Mouse (Mus musculus) midbrain, embryonic 10.5 days (tissue): ENCODE results near the gene Mlxip. TPM values are rescaled to one million over a fixed set of nuclear protein-coding genes. Genes with fewer than 3 reads are reported as not detected.

Source experiments
- DNase-seq: peaks from one replicate; pipeline ENCODE4 v3.0.0-alpha.2; 2017; ENCODE audit warnings: low spot score
- H3K27ac ChIP-seq: fragments of 300-500 bp; sonication (generic); replicated peaks from 2 replicates; pipeline ENCODE4 v1.5.1; 2016; ENCODE audit warnings: mild to moderate bottlenecking
- H3K27me3 ChIP-seq: fragments of 300-500 bp; sonication (generic); 2 replicates; pipeline ENCODE4 v1.6.1; 2016; ENCODE audit warnings: low read depth, mild to moderate bottlenecking; ENCODE audit not compliant: poor library complexity, severe bottlenecking
- H3K36me3 ChIP-seq: fragments of 300-500 bp; sonication (generic); 2 replicates; pipeline ENCODE4 v1.6.1; 2016; ENCODE audit warnings: mild to moderate bottlenecking, moderate library complexity
- H3K4me1 ChIP-seq: fragments of 300-500 bp; sonication (generic); 2 replicates; pipeline ENCODE4 v1.6.1; 2016
- H3K4me3 ChIP-seq: fragments of 300-500 bp; sonication (generic); 2 replicates; pipeline ENCODE4 v1.5.1; 2016; ENCODE audit warnings: mild to moderate bottlenecking, moderate library complexity
- H3K9me3 ChIP-seq: fragments of 300-500 bp; sonication (generic); replicated peaks from 2 replicates; pipeline ENCODE4 v1.6.1; 2016; ENCODE audit warnings: mild to moderate bottlenecking
- WGBS: fragments of 180-500 bp; shearing (Covaris S2); methylation state at CpG from one replicate; pipeline ENCODE4 v1.1.7; 2016; 5-methylcytosine and 5-hydroxymethylcytosine counted together
- polyA plus RNA-seq: library from polyadenylated mRNA; unstranded; fragments of >200 nt; fragmentation: Nextera tagmentation; extraction: Ambion mirVana; gene quantifications from 2 replicates; pipeline ENCODE4 v1.2.1, GENCODE M21; 2016

Mlxip gene
- polyA plus RNA-seq, 1 experiment from 2014 or later = 16.0 TPM

DNA sequence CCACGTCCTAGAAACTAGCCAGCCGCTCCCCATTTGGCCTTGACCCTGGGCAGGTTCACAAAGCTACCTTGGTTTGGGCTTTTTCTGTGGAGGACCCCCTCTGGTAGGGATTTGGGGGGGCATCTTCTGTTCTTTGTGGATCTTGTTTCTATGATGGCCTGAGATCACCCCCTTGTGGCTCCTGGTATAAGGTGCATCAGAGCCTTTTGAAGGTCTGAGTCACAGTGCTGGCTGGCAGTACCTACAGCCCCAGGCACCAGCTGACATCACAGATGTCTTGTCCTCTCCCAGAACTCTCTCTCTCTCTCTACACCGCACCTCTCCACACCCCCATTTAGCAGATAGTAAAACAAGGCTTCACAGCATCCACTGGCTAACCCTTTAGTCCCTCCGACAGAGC is 105.1 kb downstream of the Mlxip start:
- peaks cover 16% of the 10 kb centered on the region for H3K27me3 ChIP-seq
- H3K9me3 ChIP-seq = no peaks in the 10 kb centered on the region
- WGBS = 51% methylated on average over 4 of the region's 4 CpGs
- H3K4me1 ChIP-seq = peaks cover 27% of the 10 kb centered on the region
- no peak overlapping the region for H3K4me3 ChIP-seq
- no peak for DNase-seq
- H3K36me3 ChIP-seq = no peaks in the 10 kb centered on the region
- no peak overlapping the region for H3K27ac ChIP-seq

DNA sequence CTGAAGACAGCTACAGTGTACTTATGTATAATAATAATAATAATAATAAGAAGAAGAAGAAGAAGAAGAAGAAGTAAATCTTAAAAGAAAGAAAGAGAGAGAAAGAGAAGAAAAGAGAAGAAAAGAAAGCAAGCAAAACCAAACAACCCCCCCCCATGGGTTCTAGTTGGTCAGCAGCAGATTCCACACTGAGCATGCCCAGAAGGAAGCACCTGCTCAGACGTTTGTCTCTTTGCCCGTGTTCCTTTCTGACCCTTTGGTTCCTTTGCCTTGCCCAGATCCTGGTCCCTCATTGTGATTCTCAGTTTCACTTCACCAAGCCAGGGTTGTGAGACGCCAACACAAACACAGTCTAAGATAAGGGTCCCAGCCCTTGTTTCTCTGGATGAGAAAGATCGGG is 107.4 kb downstream of the Mlxip start:
- WGBS = 88% methylated on average over 4 of the region's 4 CpGs
- Histone ChIP-seq H3K27ac (no peak overlapping the region), H3K4me1 (peaks cover 22% of the 10 kb centered on the region), H3K9me3 (no peaks in the 10 kb centered on the region), H3K27me3 (peaks cover 21% of the 10 kb centered on the region), H3K36me3 (no peaks in the 10 kb centered on the region), H3K4me3 (no peak overlapping the region)
- no peak for DNase-seq

Other genes starting within 250 kb of the Mlxip start
- 75.7 and 78.5 TPM in 2 replicates for gene Psmd9, start 225.4 kb upstream of the Mlxip start, polyA plus RNA-seq
- gene Hpd, start 212.1 kb upstream of the Mlxip start, polyA plus RNA-seq = not detected in 2 replicates
- gene Wdr66, start 142.7 kb upstream of the Mlxip start, polyA plus RNA-seq = 7.6 and 10.7 TPM in 2 replicates
- gene Bcl7a, start 51.0 kb upstream of the Mlxip start, polyA plus RNA-seq = 35.3 and 44.6 TPM in 2 replicates
- not detected in 2 replicates for gene Lrrc43, start 94.5 kb downstream of the Mlxip start, polyA plus RNA-seq
- not detected in 2 replicates for gene Il31, start 94.7 kb downstream of the Mlxip start, polyA plus RNA-seq
- 0.83 and 2.1 TPM in 2 replicates for gene B3gnt4, start 115.7 kb downstream of the Mlxip start, polyA plus RNA-seq
- 157 and 166 TPM in 2 replicates for gene Diablo, start 129.4 kb downstream of the Mlxip start, polyA plus RNA-seq
- not detected in 2 replicates for gene Gm49027, start 130.7 kb downstream of the Mlxip start, polyA plus RNA-seq
- 30.4 and 34.1 TPM in 2 replicates for gene Vps33a, start 178.2 kb downstream of the Mlxip start, polyA plus RNA-seq